Mouse (Mus musculus) hindbrain, embryonic 14.5 days (tissue): ENCODE data around the gene Cyp4v3. TPM values are rescaled to one million over a fixed set of nuclear protein-coding genes. Genes with fewer than 3 reads are reported as not detected.

Experiments
- ATAC-seq: fragments of 200-750 bp; cut with Nextera tagmentation; 2 replicates; pipeline ENCODE4 v1.8.0; 2017; ENCODE audit warnings: moderate number of reproducible peaks, mild to moderate bottlenecking, moderate TSS enrichment, moderate library complexity; ENCODE audit not compliant: low FRiP score
- DNase-seq: peaks from one replicate; pipeline ENCODE4 v3.0.0-alpha.2; 2015; ENCODE audit warnings: low spot score
- H3K27ac ChIP-seq: fragments of 300-500 bp; sonication (generic); 2 replicates; pipeline ENCODE4 v1.5.1; 2014; ENCODE audit warnings: mild to moderate bottlenecking, moderate library complexity
- H3K27me3 ChIP-seq: fragments of 300-500 bp; sonication (generic); 2 replicates; pipeline ENCODE4 v1.6.1; 2014; ENCODE audit warnings: mild to moderate bottlenecking, low read length, mixed read lengths; ENCODE audit not compliant: control insufficient read depth, insufficient read depth
- H3K36me3 ChIP-seq: fragments of 300-500 bp; sonication (generic); replicated peaks from 2 replicates; pipeline ENCODE4 v1.6.1; 2014; ENCODE audit not compliant: control insufficient read depth, insufficient read depth
- H3K4me1 ChIP-seq: fragments of 300-500 bp; sonication (generic); replicated peaks from 2 replicates; pipeline ENCODE4 v1.6.1; 2014; ENCODE audit warnings: antibody characterized with exemption, low read length, mixed read lengths; ENCODE audit not compliant: control insufficient read depth, insufficient read depth
- H3K4me2 ChIP-seq: fragments of 300-500 bp; sonication (generic); replicated peaks from 2 replicates; pipeline ENCODE4 v1.6.1; 2014; ENCODE audit warnings: mild to moderate bottlenecking, moderate library complexity
- H3K4me3 ChIP-seq: fragments of 300-500 bp; sonication (generic); replicated peaks from 2 replicates; pipeline ENCODE4 v1.5.1; 2014; ENCODE audit warnings: mild to moderate bottlenecking, low read length
- H3K9ac ChIP-seq: fragments of 300-500 bp; sonication (generic); 2 replicates; pipeline ENCODE4 v1.6.1; 2014
- H3K9me3 ChIP-seq: fragments of 300-500 bp; sonication (generic); 2 replicates; pipeline ENCODE4 v1.6.1; 2016; ENCODE audit warnings: low read length; ENCODE audit not compliant: control insufficient read depth
- WGBS: fragments of 180-500 bp; shearing (Covaris S2); extraction: QIAGEN DNeasy Blood & Tissue Kit; methylation state at CpG from one replicate; pipeline ENCODE4 v1.1.7; 2014; 5-methylcytosine and 5-hydroxymethylcytosine counted together
- polyA plus RNA-seq: library from polyadenylated mRNA; unstranded; fragments of >200 nt; fragmentation: Nextera tagmentation; extraction: Ambion mirVana; gene quantifications from 2 replicates; pipeline ENCODE4 v1.2.1, GENCODE M21; 2014

Gene Cyp4v3
- 1.9 and 2.1 TPM in 2 replicates for polyA plus RNA-seq

GRCm38 (mm10) chr8:45332685-45333409, at the start of gene Cyp4v3:
Gene Cyp4v3 (minus strand): TSS chr8:45333216.
- under 1% methylated on average over 44 of the region's 44 CpGs for WGBS
- DNase-seq, result peak; percentile 50
- peak; percentile 71; the same call in 1 of the 2 replicates for ATAC-seq
- H3K4me2 ChIP-seq, result peak within 1 kb of the TSS; percentile 99
- H3K4me3 ChIP-seq, result peak within 1 kb of the TSS; percentile 55
- H3K9ac ChIP-seq, result peak within 1 kb of the TSS; percentile 60
- H3K27ac ChIP-seq, result no peak within 1 kb of the TSS
- H3K9me3 ChIP-seq, result no peaks in the 10 kb centered on the region
- H3K4me1 ChIP-seq, result peaks cover 5% of the 10 kb centered on the region; the same call in 1 of the 2 replicates
- peaks cover 9% of the 10 kb centered on the region for H3K27me3 ChIP-seq
- H3K36me3 ChIP-seq, result no peaks in the 10 kb centered on the region

- peaks cover 14% of the 10 kb centered on the region for H3K4me1 ChIP-seq
- 2% methylated on average over 6 of the region's 6 CpGs for WGBS
- no peaks in the 10 kb centered on the region for H3K36me3 ChIP-seq
- peak within 1 kb of the TSS; percentile 42 for H3K4me3 ChIP-seq
- peak within 1 kb of the TSS; percentile 91 for H3K4me2 ChIP-seq
- peak within 1 kb of the TSS; percentile 65 for H3K9ac ChIP-seq
- ATAC-seq, result peak; percentile 66; the same call in 1 of the 2 replicates
- no peak within 1 kb of the TSS for H3K27ac ChIP-seq
- peak; percentile 56 for DNase-seq
- peaks cover 8% of the 10 kb centered on the region; the same call in 1 of the 2 replicates for H3K27me3 ChIP-seq
- H3K9me3 ChIP-seq, result no peaks in the 10 kb centered on the region
Observed at GRCm38 (mm10) chr8:45381963-45382347, 48.9 kb upstream of the Cyp4v3 start, which contains the start of gene Fam149a. Gene Fam149a (minus strand): TSS chr8:45382291.

- H3K4me1 ChIP-seq, result peaks cover 14% of the 10 kb centered on the region
- H3K27me3 ChIP-seq, result peaks cover 8% of the 10 kb centered on the region; the same call in 1 of the 2 replicates
- ATAC-seq, result peak; percentile 53; the same call in 1 of the 2 replicates
- H3K4me3 ChIP-seq, result peak overlapping the region; percentile 42
- no peak for DNase-seq
- H3K9me3 ChIP-seq, result no peaks in the 10 kb centered on the region
- H3K36me3 ChIP-seq, result no peaks in the 10 kb centered on the region
- H3K9ac ChIP-seq, result peak overlapping the region; percentile 65
- peak overlapping the region; percentile 91 for H3K4me2 ChIP-seq
- H3K27ac ChIP-seq, result no peak overlapping the region
- WGBS, result 2% methylated on average over 38 of the region's 38 CpGs
Observed at GRCm38 (mm10) chr8:45381075-45381962, 48.3 kb upstream of the Cyp4v3 start.

- 9% methylated on average over 4 of the region's 4 CpGs for WGBS
- Histone ChIP-seq H3K9me3 (no peaks in the 10 kb centered on the region), H3K4me3 (no peak overlapping the region)
Observed at GRCm38 (mm10) chr8:45380598-45380997, 47.6 kb upstream of the Cyp4v3 start.

GRCm38 (mm10) chr8:45374071-45374470, 41.1 kb upstream of the Cyp4v3 start:
- Histone ChIP-seq H3K9me3 (no peaks in the 10 kb centered on the region), H3K4me1 (no peaks in the 10 kb centered on the region), H3K27ac (no peak overlapping the region), H3K36me3 (no peaks in the 10 kb centered on the region), H3K27me3 (no peaks in the 10 kb centered on the region), H3K4me3 (no peak overlapping the region), H3K9ac (no peak overlapping the region), H3K4me2 (no peak overlapping the region)
- DNase-seq, result no peak
- WGBS, result 86% methylated on average over 3 of the region's 3 CpGs
- no peak for ATAC-seq

More at GRCm38 (mm10) chr8:45380598-45380997, 47.6 kb upstream of the Cyp4v3 start:
- no peak overlapping the region for H3K27ac ChIP-seq
- DNase-seq (no peak), ATAC-seq (no peak)
- H3K27me3 ChIP-seq, result peaks cover 8% of the 10 kb centered on the region; the same call in 1 of the 2 replicates
- no peak overlapping the region for H3K9ac ChIP-seq
- peak overlapping the region; percentile 91 for H3K4me2 ChIP-seq
- no peaks in the 10 kb centered on the region for H3K36me3 ChIP-seq
- peaks cover 14% of the 10 kb centered on the region for H3K4me1 ChIP-seq

GRCm38 (mm10) chr8:45367154-45367553, 34.1 kb upstream of the Cyp4v3 start:
- Histone ChIP-seq H3K9ac (no peak overlapping the region), H3K36me3 (no peaks in the 10 kb centered on the region), H3K27ac (no peak overlapping the region), H3K4me2 (no peak overlapping the region), H3K4me1 (no peaks in the 10 kb centered on the region), H3K4me3 (no peak overlapping the region), H3K27me3 (no peaks in the 10 kb centered on the region), H3K9me3 (no peaks in the 10 kb centered on the region)
- no peak for DNase-seq
- no peak for ATAC-seq
- 88% methylated on average over 1 of the region's 1 CpGs for WGBS

- H3K36me3 ChIP-seq, result no peaks in the 10 kb centered on the region
- 100% methylated on average over 1 of the region's 1 CpGs for WGBS
- DNase-seq (no peak), ATAC-seq (no peak)
- H3K27me3 ChIP-seq, result no peaks in the 10 kb centered on the region
- no peak overlapping the region for H3K4me2 ChIP-seq
- no peaks in the 10 kb centered on the region for H3K9me3 ChIP-seq
- no peak overlapping the region for H3K27ac ChIP-seq
- H3K9ac ChIP-seq, result no peak overlapping the region
- H3K4me3 ChIP-seq, result no peak overlapping the region
- no peaks in the 10 kb centered on the region for H3K4me1 ChIP-seq
Observed at GRCm38 (mm10) chr8:45363220-45363619, 30.2 kb upstream of the Cyp4v3 start.

- Histone ChIP-seq H3K4me3 (no peak overlapping the region), H3K36me3 (no peaks in the 10 kb centered on the region), H3K4me2 (no peak overlapping the region), H3K9me3 (no peaks in the 10 kb centered on the region), H3K9ac (no peak overlapping the region), H3K4me1 (0 out of 2 replicates have a peak, but pooled peaks cover 6% of the 10 kb centered on the region), H3K27ac (no peak overlapping the region), H3K27me3 (no peaks in the 10 kb centered on the region)
- ATAC-seq (no peak), DNase-seq (peak; percentile 49)
- 63% methylated on average over 6 of the region's 6 CpGs for WGBS
Observed at GRCm38 (mm10) chr8:45362323-45362722, 29.3 kb upstream of the Cyp4v3 start.

GRCm38 (mm10) chr8:45359091-45359605, 26.1 kb upstream of the Cyp4v3 start:
- peak overlapping the region; percentile 79 for H3K9ac ChIP-seq
- H3K27me3 ChIP-seq, result no peaks in the 10 kb centered on the region
- no peaks in the 10 kb centered on the region for H3K9me3 ChIP-seq
- no peaks in the 10 kb centered on the region for H3K36me3 ChIP-seq
- no peak for ATAC-seq
- H3K27ac ChIP-seq, result no peak overlapping the region
- DNase-seq, result peak; percentile 28
- H3K4me3 ChIP-seq, result no peak overlapping the region; the same call in 1 of the 2 replicates
- 82% methylated on average over 6 of the region's 6 CpGs for WGBS
- 0 out of 2 replicates have a peak, but pooled peaks cover 6% of the 10 kb centered on the region for H3K4me1 ChIP-seq
- peak overlapping the region; percentile 74 for H3K4me2 ChIP-seq
